Mouse (Mus musculus): Measurements from ENCODE around the gene Pla2g4a.
A peak's percentile ranks its signal among the peaks of the same experiment; 100 is the strongest.

GRCm38 (mm10) chr1:149858734-149859133, 102.4 kb downstream of the Pla2g4a start:
- TF ChIP-seq CTCF (conservative IDR thresholded peaks at IDR 0.05; ENCODE audit: low read length): peak; percentile 20
- no peak for TF ChIP-seq NANOG (IDR thresholded peaks at IDR 0.05; ENCODE audit: borderline replicate concordance, low read length)
- no peak for TF ChIP-seq POU5F1 (IDR thresholded peaks at IDR 0.05; ENCODE audit: borderline replicate concordance, low read length)

Measured in E14TG2a.4 (cell line).